Mouse (Mus musculus) stomach, embryonic 16.5 days (tissue): ENCODE results near the gene Plekhb2. TPM values are rescaled to one million over a fixed set of nuclear protein-coding genes. Genes with fewer than 3 reads are reported as not detected.

Experiments used
- ATAC-seq: fragments of 200-750 bp; cut with Nextera tagmentation; 2 replicates; pipeline ENCODE4 v1.8.0; 2017; ENCODE audit warnings: moderate number of reproducible peaks, moderate TSS enrichment; ENCODE audit not compliant: insufficient read depth, low FRiP score
- H3K27ac ChIP-seq: fragments of 300-500 bp; sonication (generic); 2 replicates; pipeline ENCODE4 v1.5.1; 2014; ENCODE audit warnings: low read length
- H3K27me3 ChIP-seq: fragments of 300-500 bp; sonication (generic); 2 replicates; pipeline ENCODE4 v1.6.1; 2014; ENCODE audit warnings: low read length, control low read depth, mixed read lengths; ENCODE audit not compliant: control insufficient read depth, insufficient read depth
- H3K36me3 ChIP-seq: fragments of 300-500 bp; sonication (generic); 2 replicates; pipeline ENCODE4 v1.6.1; 2014; ENCODE audit warnings: low read length; ENCODE audit not compliant: control insufficient read depth, insufficient read depth
- H3K4me1 ChIP-seq: fragments of 300-500 bp; sonication (generic); 2 replicates; pipeline ENCODE4 v1.6.1; 2014; ENCODE audit warnings: low read length, control low read depth, mixed read lengths; ENCODE audit not compliant: control insufficient read depth, insufficient read depth
- H3K4me2 ChIP-seq: fragments of 300-500 bp; sonication (generic); 2 replicates; pipeline ENCODE4 v1.6.1; 2014; ENCODE audit warnings: low read depth, low read length, mixed read lengths
- H3K4me3 ChIP-seq: fragments of 300-500 bp; sonication (generic); replicated peaks from 2 replicates; pipeline ENCODE4 v1.5.1; 2014; ENCODE audit warnings: mild to moderate bottlenecking, low read length
- H3K9ac ChIP-seq: fragments of 300-500 bp; sonication (generic); 2 replicates; pipeline ENCODE4 v1.6.1; 2014; ENCODE audit warnings: low read length
- H3K9me3 ChIP-seq: fragments of 300-500 bp; sonication (generic); replicated peaks from 2 replicates; pipeline ENCODE4 v1.6.1; 2016; ENCODE audit warnings: low read length, control low read depth; ENCODE audit not compliant: control insufficient read depth
- WGBS: fragments of 180-500 bp; shearing (Covaris S2); extraction: QIAGEN DNeasy Blood & Tissue Kit; methylation state at CpG from one replicate; pipeline ENCODE4 v1.1.7; 2014; 5-methylcytosine and 5-hydroxymethylcytosine counted together
- polyA plus RNA-seq: library from polyadenylated mRNA; unstranded; fragments of >200 nt; fragmentation: Nextera tagmentation; extraction: Ambion mirVana; gene quantifications from 2 replicates; pipeline ENCODE4 v1.2.1, GENCODE M21; 2015

Plekhb2 gene
- polyA plus RNA-seq, 1 experiment from 2014 or later: 63.9 TPM

DNA sequence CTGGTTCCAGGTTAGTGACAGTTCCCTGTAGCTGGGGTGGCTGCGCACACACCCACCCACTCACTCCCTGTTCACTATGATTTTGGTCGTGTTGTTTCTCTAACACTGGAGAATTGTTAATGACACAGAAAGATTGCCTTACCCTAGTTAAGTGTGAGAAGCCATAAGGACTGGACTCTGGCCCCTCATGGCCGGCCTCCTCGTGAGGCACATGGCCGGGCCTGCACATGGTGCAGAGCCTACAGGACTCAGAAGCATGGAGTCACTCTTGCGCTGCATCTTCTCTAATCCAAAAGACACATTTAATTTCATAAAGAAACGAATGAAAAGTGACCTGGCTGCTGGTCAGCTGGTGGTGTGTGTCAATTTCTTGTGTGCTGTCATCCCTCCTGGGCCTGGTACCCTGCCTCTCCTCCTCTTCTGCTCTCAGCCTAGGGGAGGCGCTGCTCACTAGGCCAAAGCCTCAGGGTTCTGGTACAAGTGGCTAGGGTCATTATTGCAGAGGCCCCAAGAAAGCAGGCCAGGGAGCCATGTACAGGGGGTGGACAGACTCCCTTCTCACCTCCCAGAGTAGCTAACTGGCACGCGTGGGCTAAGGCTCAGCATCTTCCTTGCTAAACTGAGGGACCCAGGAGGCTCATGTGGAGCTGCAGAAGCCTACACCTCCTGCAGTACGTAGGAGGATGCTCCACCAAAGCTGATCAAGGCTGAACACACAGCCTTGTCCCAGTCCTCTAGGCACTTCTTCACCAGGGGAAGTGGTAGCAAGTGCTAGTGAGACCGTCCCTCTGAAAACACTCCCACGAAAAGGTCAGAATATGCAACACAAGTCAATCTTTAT is 37.1 kb upstream of the Plekhb2 start:
- no peak overlapping the region for H3K27ac ChIP-seq
- H3K4me1 ChIP-seq: no peaks in the 10 kb centered on the region
- H3K9me3 ChIP-seq: no peaks in the 10 kb centered on the region
- H3K36me3 ChIP-seq: peaks cover 10% of the 10 kb centered on the region; the same call in 1 of the 2 replicates
- no peaks in the 10 kb centered on the region for H3K27me3 ChIP-seq
- H3K4me2 ChIP-seq: no peak overlapping the region
- 87% methylated on average over 13 of the region's 13 CpGs for WGBS
- ATAC-seq: no peak
- no peak overlapping the region for H3K4me3 ChIP-seq
- no peak overlapping the region for H3K9ac ChIP-seq

DNA sequence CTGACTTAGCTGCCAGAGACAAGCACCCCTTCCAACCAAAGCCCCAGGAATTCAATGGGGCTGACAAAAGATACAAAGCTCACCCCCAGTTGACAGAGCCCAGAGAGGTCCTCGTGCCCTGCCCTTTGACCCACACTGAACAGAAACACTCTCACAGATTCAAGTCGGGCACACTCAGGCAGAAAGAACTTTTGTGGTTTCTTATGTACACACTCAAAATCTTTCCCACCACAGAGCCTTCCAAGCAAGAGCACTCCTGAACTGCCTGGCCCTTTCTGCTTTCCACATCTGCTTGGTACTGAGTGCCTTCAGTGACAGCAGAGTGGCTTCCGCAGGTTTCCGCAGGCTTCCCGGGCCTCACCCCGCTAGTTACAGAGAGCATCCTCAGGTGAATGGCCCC is 33.9 kb upstream of the Plekhb2 start:
- no peaks in the 10 kb centered on the region for H3K27me3 ChIP-seq
- H3K9ac ChIP-seq: no peak overlapping the region
- H3K36me3 ChIP-seq: peaks cover 13% of the 10 kb centered on the region; the same call in 1 of the 2 replicates
- H3K4me2 ChIP-seq: no peak overlapping the region
- 80% methylated on average over 6 of the region's 6 CpGs for WGBS
- no peak overlapping the region for H3K4me3 ChIP-seq
- ATAC-seq: no peak
- H3K4me1 ChIP-seq: no peaks in the 10 kb centered on the region
- H3K27ac ChIP-seq: no peak overlapping the region
- H3K9me3 ChIP-seq: no peaks in the 10 kb centered on the region

DNA sequence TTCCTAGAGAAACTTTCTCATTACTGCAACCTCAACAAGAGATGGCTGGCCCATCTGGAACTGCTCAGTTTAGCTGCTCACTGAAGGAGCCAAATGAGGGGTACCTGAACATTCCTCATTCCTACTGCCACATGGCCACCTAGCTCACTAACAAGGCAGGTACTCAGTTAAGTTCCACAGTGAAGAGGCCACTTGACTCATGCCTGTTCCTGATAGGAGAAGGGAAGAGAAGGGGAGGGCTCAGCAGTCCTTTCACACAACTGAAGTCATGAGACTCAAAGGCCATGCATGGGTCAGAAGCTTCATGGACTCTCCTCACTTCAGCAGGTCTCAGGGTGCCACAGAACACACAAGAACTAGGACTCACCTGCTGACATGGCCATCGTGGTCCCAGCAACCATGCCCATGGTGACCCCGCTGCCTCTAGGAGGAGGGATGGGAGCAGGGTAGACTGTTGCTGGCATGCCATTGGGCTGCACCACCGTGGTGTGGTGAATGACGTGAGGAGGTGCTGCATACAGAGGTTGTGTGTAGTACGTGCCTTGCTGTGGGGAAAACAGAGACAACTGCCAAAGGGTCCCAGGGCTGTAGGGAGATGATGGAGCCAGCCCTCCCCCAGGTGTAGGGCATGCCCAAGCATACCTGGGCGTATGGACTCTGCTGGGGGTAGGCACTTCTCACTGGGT is 30.4 kb upstream of the Plekhb2 start:
- no peak for ATAC-seq
- H3K4me2 ChIP-seq: no peak overlapping the region
- no peak overlapping the region for H3K9ac ChIP-seq
- H3K4me3 ChIP-seq: no peak overlapping the region
- no peaks in the 10 kb centered on the region for H3K9me3 ChIP-seq
- 90% methylated on average over 6 of the region's 6 CpGs for WGBS
- no peaks in the 10 kb centered on the region for H3K4me1 ChIP-seq
- peaks cover 11% of the 10 kb centered on the region; the same call in 1 of the 2 replicates for H3K36me3 ChIP-seq
- H3K27ac ChIP-seq: no peak overlapping the region
- H3K27me3 ChIP-seq: no peaks in the 10 kb centered on the region

DNA sequence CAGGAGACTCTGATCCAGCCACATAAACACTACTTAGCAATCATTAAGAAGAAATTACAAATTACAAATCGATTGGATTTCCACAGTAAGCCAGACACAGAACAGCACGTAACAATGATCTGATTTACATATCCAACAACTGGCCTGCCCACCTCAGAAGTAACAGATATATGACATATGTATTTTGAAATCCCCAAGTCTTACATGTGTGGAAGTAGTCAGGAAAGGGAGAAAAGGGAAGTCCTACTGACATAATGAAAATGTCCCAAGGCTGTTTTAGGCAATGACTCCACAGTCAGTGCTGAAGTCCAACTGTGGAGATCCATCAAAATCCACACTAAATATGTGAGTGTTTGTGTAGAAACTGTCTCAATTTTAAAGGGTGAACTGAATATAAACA is 28.4 kb upstream of the Plekhb2 start:
- Histone ChIP-seq H3K9ac (no peak overlapping the region), H3K4me2 (no peak overlapping the region), H3K4me3 (no peak overlapping the region), H3K4me1 (no peaks in the 10 kb centered on the region), H3K36me3 (peaks cover 7% of the 10 kb centered on the region; the same call in 1 of the 2 replicates), H3K27ac (no peak overlapping the region), H3K9me3 (no peaks in the 10 kb centered on the region), H3K27me3 (no peaks in the 10 kb centered on the region)
- WGBS: 95% methylated on average over 2 of the region's 2 CpGs
- no peak for ATAC-seq

DNA sequence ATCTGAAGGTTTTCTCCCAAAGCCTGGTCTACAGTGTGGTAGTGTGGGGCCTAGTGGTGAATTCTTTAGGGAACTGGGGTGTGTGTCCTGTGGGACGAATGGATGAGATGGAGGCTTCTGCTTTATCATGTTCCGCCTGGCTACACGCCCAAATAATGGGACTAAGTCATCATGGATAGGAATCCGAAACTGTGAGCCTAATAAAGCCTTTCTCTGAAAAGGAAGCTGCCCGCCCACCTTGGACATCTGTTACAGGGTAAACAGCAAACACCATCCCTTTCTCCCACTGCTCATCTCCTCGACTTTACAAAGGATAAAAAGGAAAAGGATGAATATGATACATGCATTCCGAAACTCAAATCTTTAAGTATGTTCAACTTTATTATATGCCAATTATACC is 27.8 kb upstream of the Plekhb2 start:
- 88% methylated on average over 7 of the region's 7 CpGs for WGBS
- Histone ChIP-seq H3K4me3 (no peak overlapping the region), H3K36me3 (peaks cover 7% of the 10 kb centered on the region; the same call in 1 of the 2 replicates), H3K4me1 (no peaks in the 10 kb centered on the region), H3K4me2 (no peak overlapping the region), H3K9ac (no peak overlapping the region), H3K27me3 (no peaks in the 10 kb centered on the region), H3K27ac (no peak overlapping the region), H3K9me3 (no peaks in the 10 kb centered on the region)
- ATAC-seq: no peak

DNA sequence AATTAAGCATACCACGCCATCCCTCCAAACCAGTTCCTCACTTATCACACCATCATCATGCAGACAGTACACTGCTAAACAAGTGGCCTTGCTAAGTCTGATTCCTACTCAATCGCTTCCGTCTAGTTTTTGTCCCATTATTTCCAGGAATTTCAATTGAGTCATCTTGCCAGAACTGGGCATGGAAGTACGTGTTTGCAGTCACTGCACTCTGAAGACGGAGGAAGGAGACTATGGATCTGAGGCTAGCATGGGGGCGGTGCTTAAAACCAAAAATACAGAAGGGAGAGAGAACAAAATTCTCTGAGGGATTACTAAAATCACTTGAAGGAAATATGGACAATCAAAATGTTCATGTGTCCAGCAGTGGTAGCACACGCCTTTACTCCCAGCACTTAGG is 27.0 kb upstream of the Plekhb2 start:
- Histone ChIP-seq H3K4me3 (no peak overlapping the region), H3K27me3 (no peaks in the 10 kb centered on the region), H3K9ac (no peak overlapping the region), H3K4me2 (no peak overlapping the region), H3K36me3 (peaks cover 8% of the 10 kb centered on the region; the same call in 1 of the 2 replicates), H3K4me1 (no peaks in the 10 kb centered on the region), H3K27ac (no peak overlapping the region), H3K9me3 (no peaks in the 10 kb centered on the region)
- WGBS: 89% methylated on average over 7 of the region's 7 CpGs
- no peak for ATAC-seq

DNA sequence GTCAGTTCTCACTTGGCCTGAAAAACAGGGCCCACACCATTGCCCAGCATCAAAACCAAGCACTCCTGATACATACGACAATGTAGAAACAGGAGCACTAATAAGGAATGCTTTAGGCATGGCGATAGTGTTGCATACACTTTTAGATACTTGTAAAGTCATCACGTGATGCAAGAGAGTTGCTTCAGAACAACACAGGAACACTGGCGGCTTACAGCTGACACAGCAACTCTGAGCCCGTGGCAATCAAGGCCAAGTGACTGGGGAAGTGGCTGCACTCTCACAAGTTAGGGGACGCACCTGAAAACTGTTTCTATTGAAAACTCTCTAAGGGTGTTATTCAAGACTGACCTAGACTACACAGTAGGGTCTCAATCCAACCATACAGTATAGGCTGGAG is 26.4 kb upstream of the Plekhb2 start:
- Histone ChIP-seq H3K4me1 (no peaks in the 10 kb centered on the region), H3K9ac (no peak overlapping the region), H3K9me3 (no peaks in the 10 kb centered on the region), H3K4me3 (no peak overlapping the region), H3K36me3 (peaks cover 6% of the 10 kb centered on the region; the same call in 1 of the 2 replicates), H3K27ac (no peak overlapping the region), H3K27me3 (no peaks in the 10 kb centered on the region), H3K4me2 (no peak overlapping the region)
- 88% methylated on average over 6 of the region's 6 CpGs for WGBS
- no peak for ATAC-seq

DNA sequence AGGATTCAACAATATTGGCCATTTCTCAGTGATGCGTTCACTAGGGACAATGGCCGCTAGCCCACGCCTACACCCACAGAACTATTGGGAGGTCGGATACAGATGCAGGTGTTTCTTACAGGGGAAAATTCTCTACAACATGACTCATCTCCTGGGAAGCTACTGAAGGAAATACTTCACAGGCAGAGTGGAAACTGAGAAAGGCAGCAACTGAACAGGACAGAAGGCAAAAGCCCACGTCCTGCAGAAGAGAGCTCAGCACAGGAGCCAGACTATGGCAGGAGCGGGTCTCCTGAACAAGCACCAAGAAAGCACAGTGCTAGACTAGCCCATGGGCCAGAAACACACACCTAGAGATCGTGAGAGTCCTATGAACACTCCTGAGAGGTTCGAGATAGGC is 25.6 kb upstream of the Plekhb2 start:
- ATAC-seq: no peak
- no peak overlapping the region for H3K27ac ChIP-seq
- peaks cover 6% of the 10 kb centered on the region; the same call in 1 of the 2 replicates for H3K36me3 ChIP-seq
- no peaks in the 10 kb centered on the region for H3K27me3 ChIP-seq
- no peaks in the 10 kb centered on the region for H3K4me1 ChIP-seq
- H3K9me3 ChIP-seq: no peaks in the 10 kb centered on the region
- no peak overlapping the region for H3K4me2 ChIP-seq
- H3K9ac ChIP-seq: no peak overlapping the region
- WGBS: 80% methylated on average over 8 of the region's 8 CpGs
- H3K4me3 ChIP-seq: no peak overlapping the region

DNA sequence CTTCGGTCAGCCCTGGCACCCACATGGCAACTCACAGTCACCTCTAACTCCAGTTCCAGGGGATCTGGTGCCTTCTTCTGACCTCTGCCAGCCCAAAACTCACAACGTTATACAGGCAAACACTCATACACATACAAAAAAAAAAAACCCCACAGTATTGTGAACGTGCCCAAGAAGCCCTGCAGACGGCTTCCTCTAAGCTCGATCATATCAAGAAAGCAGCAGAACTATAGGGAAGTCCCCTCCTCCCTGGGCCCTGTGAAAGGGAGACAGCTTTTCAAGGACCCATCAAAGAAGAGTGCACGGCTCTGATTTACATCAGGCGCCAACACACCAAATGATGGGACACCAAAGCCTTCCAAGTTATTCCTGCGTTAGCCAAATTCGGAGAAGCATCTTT is 23.9 kb upstream of the Plekhb2 start:
- H3K27ac ChIP-seq: no peak overlapping the region
- H3K9ac ChIP-seq: no peak overlapping the region
- no peak for ATAC-seq
- H3K4me3 ChIP-seq: no peak overlapping the region
- H3K27me3 ChIP-seq: no peaks in the 10 kb centered on the region
- H3K4me1 ChIP-seq: no peaks in the 10 kb centered on the region
- WGBS: 87% methylated on average over 9 of the region's 9 CpGs
- H3K36me3 ChIP-seq: peaks cover 6% of the 10 kb centered on the region; the same call in 1 of the 2 replicates
- no peaks in the 10 kb centered on the region for H3K9me3 ChIP-seq
- H3K4me2 ChIP-seq: no peak overlapping the region
